Mouse (Mus musculus): ENCODE data around the gene Cacna1c.

GRCm38 (mm10) chr6:119240256-119240655 lies 44.0 kb upstream of the Cacna1c start:
- no peak for TF ChIP-seq CTCF (IDR thresholded peaks at IDR 0.05; ENCODE audit: low read depth, low read length)
- TF ChIP-seq EP300 (IDR thresholded peaks at IDR 0.05; ENCODE audit: insufficient read depth, low read depth, low read length): no peak
- no peak for TF ChIP-seq POLR2A (IDR thresholded peaks at IDR 0.05; ENCODE audit: insufficient read depth, low read length)

All from ES-Bruce4 (cell line).